Mouse (Mus musculus) midbrain, postnatal 0 days (tissue): Measurements from ENCODE around the gene Prph. TPM values are rescaled to one million over a fixed set of nuclear protein-coding genes. Genes with fewer than 3 reads are reported as not detected.
A peak's percentile ranks its signal among the peaks of the same experiment; 100 is the strongest.

Source experiments
- ATAC-seq: fragments of 200-750 bp; cut with Nextera tagmentation; 2 replicates; pipeline ENCODE4 v1.8.0; 2017; ENCODE audit warnings: moderate number of reproducible peaks, mild to moderate bottlenecking, moderate TSS enrichment, moderate library complexity; ENCODE audit not compliant: low FRiP score
- DNase-seq: peaks from one replicate; pipeline ENCODE4 v3.0.0-alpha.2; 2015; ENCODE audit warnings: low spot score
- H3K27ac ChIP-seq: fragments of 300-500 bp; sonication (generic); 2 replicates; pipeline ENCODE4 v1.5.1; 2014; ENCODE audit warnings: low read depth, mild to moderate bottlenecking, low read length, mixed read lengths
- H3K27me3 ChIP-seq: fragments of 300-500 bp; sonication (generic); 2 replicates; pipeline ENCODE4 v1.6.1; 2014; ENCODE audit warnings: low read length, control low read depth, mixed read lengths; ENCODE audit not compliant: insufficient read depth
- H3K36me3 ChIP-seq: fragments of 300-500 bp; sonication (generic); 2 replicates; pipeline ENCODE4 v1.6.1; 2014; ENCODE audit warnings: low read length, control low read depth, mixed read lengths; ENCODE audit not compliant: insufficient read depth
- H3K4me1 ChIP-seq: fragments of 300-500 bp; sonication (generic); 2 replicates; pipeline ENCODE4 v1.6.1; 2014; ENCODE audit warnings: mild to moderate bottlenecking, control low read depth, antibody characterized with exemption, low read length, mixed read lengths; ENCODE audit not compliant: insufficient read depth
- H3K4me2 ChIP-seq: fragments of 300-500 bp; sonication (generic); 2 replicates; pipeline ENCODE4 v1.6.1; 2014; ENCODE audit warnings: low read depth, mild to moderate bottlenecking, low read length, mixed read lengths; ENCODE audit not compliant: poor library complexity, severe bottlenecking
- H3K4me3 ChIP-seq: fragments of 300-500 bp; sonication (generic); 2 replicates; pipeline ENCODE4 v1.5.1; 2014; ENCODE audit warnings: low read depth, mild to moderate bottlenecking, low read length, moderate library complexity
- H3K9ac ChIP-seq: fragments of 300-500 bp; sonication (generic); replicated peaks from 2 replicates; pipeline ENCODE4 v1.6.1; 2014; ENCODE audit warnings: mild to moderate bottlenecking, low read length, moderate library complexity, mixed read lengths; ENCODE audit not compliant: poor library complexity, severe bottlenecking
- H3K9me3 ChIP-seq: fragments of 300-500 bp; sonication (generic); 2 replicates; pipeline ENCODE4 v1.6.1; 2016; ENCODE audit warnings: low read length, control low read depth
- CTCF ChIP-seq: IDR thresholded peaks from 2 replicates; pipeline ENCODE4 v1.5.1; 2016; ENCODE audit warnings: antibody characterized with exemption, mild to moderate bottlenecking
- WGBS: fragments of 180-500 bp; shearing (Covaris S2); extraction: QIAGEN DNeasy Blood & Tissue Kit; methylation state at CpG from one replicate; pipeline ENCODE4 v1.1.7; 2014; 5-methylcytosine and 5-hydroxymethylcytosine counted together
- polyA plus RNA-seq: library from polyadenylated mRNA; unstranded; fragments of >200 nt; fragmentation: Nextera tagmentation; extraction: Ambion mirVana; gene quantifications from 2 replicates; pipeline ENCODE4 v1.2.1, GENCODE M21; 2015
- total RNA-seq: library from RNA; depleted of rRNA; stranded (reverse); fragments of >200 nt; gene quantifications from 2 replicates; pipeline ENCODE4 v1.2.3, GENCODE M21; 2014

Prph gene
- total and polyA plus RNA-seq, 2 experiments from 2014 or later, result 9.1 to 11.2 TPM

DNA sequence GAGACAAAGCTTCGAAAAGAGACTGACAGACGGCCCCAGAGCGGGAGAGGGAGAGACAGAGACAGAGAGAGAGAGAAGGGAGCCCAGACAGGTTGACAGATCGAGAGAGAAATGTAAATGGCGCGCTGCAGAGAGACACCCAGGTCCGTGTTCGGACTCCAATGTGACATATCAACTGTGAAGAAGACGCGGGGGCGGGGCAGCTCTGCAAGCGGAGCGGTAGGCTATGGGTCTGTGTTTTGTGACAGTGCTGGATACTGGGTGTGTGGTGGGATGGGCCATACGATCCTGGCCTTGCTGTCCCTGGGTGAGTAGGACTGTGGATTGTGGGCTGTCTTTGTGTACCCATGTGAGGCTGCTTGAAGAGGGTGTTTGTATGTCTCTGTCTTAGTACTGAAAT lies 34.1 kb downstream of the Prph start:
- DNase-seq, result no peak
- no peak overlapping the region for H3K9ac ChIP-seq
- peaks cover 39% of the 10 kb centered on the region for H3K27me3 ChIP-seq
- WGBS, result 18% methylated on average over 14 of the region's 14 CpGs
- H3K27ac ChIP-seq, result no peak overlapping the region
- no peaks in the 10 kb centered on the region for H3K9me3 ChIP-seq
- H3K4me1 ChIP-seq, result no peaks in the 10 kb centered on the region
- H3K36me3 ChIP-seq, result no peaks in the 10 kb centered on the region
- peak overlapping the region; percentile 48; the same call in 1 of the 2 replicates for H3K4me2 ChIP-seq
- 0 out of 2 replicates have a peak overlapping the region, but pooled peaks have one; percentile 28 for H3K4me3 ChIP-seq
- no peak for ATAC-seq
- TF ChIP-seq CTCF, result no peak

DNA sequence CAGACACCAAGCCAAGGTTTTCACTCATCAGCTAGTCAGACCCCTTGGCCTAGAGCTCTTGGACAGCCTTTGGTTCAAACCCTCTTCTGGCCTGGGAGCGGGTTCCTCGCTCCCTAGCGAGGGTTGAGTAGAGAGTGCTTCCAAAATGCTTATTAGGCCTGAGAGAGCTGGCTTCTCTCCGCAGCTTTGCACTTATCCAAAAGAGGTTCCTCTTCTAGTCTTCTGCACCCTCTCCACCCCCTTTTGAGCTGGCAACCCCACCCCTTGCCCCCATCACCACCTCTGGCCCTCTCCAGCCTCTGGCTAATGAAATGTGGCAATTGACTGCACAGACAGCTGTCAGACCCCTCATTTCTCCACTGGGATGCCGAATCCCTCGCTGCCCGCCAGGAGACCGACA lies 37.9 kb downstream of the Prph start, which contains the start of gene Dnajc22:
Dnajc22 (plus strand) TSS at position 301 of the 400 bp plus-strand sequence.
- DNase-seq (no peak), ATAC-seq (no peak)
- Histone ChIP-seq H3K36me3 (no peaks in the 10 kb centered on the region), H3K27ac (no peak within 1 kb of the TSS), H3K9me3 (no peaks in the 10 kb centered on the region), H3K27me3 (peaks cover 37% of the 10 kb centered on the region), H3K4me1 (peaks cover 9% of the 10 kb centered on the region), H3K4me3 (peak within 1 kb of the TSS; percentile 46), H3K4me2 (peak within 1 kb of the TSS; percentile 92), H3K9ac (peak within 1 kb of the TSS; percentile 62)
- WGBS, result 37% methylated on average over 8 of the region's 8 CpGs
- TF ChIP-seq CTCF, result no peak

DNA sequence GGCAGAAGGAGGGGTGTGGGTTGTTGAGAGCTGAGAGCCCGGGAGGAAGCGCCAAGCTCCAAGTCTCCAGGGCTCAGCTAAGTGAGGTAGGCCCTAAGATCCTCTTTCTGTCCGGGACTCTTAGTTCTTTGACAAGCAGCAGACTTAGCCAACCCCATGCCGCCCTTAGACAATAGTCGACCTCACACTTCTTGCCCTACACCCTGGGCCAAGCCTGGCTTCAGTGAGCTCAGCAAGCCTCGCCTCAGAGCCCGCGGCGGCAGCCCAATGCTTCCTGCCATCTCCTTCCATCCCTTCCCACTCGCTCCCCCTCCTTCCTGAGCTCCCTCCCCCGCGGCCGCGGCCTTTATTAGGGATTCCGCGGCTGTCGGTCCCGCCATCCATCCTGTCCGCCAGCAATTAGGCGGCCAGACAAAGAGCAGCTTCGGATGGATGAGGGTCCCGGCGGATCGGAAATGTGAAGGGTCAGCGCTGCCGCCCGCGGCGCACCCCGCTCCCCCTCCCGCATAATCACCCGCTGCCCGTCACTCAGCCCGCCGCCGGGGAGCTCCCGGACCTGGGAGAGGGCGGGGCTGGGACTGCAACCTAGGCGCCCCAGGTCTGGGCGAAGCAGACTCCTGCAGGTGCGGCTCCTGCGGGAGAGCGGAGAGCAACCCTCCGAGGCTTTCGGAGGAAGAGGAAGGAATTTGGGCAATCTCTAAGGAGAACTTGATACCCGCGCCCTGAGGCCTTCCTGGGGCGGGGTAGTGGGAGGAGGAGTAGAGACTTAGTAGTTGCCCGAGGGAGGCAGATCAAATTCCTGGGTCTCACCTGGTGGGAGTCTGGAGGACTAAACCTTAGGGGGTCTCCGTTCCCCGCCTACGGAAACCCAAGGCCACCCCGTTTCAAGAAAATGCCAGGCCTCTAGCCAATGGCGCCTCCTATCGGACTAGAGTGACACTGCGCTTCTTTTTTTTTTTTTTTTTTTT lies 38.6 kb downstream of the Prph start:
- ATAC-seq (no peak; the same call in 1 of the 2 replicates), DNase-seq (peak; percentile 52)
- peaks cover 39% of the 10 kb centered on the region for H3K27me3 ChIP-seq
- 2% methylated on average over 56 of the region's 56 CpGs for WGBS
- no peak overlapping the region for H3K27ac ChIP-seq
- peak; percentile 66 for TF ChIP-seq CTCF
- H3K4me2 ChIP-seq, result peak overlapping the region; percentile 92
- H3K9ac ChIP-seq, result peak overlapping the region; percentile 62
- H3K36me3 ChIP-seq, result no peaks in the 10 kb centered on the region
- peak overlapping the region; percentile 46 for H3K4me3 ChIP-seq
- no peaks in the 10 kb centered on the region for H3K9me3 ChIP-seq
- peaks cover 14% of the 10 kb centered on the region for H3K4me1 ChIP-seq

DNA sequence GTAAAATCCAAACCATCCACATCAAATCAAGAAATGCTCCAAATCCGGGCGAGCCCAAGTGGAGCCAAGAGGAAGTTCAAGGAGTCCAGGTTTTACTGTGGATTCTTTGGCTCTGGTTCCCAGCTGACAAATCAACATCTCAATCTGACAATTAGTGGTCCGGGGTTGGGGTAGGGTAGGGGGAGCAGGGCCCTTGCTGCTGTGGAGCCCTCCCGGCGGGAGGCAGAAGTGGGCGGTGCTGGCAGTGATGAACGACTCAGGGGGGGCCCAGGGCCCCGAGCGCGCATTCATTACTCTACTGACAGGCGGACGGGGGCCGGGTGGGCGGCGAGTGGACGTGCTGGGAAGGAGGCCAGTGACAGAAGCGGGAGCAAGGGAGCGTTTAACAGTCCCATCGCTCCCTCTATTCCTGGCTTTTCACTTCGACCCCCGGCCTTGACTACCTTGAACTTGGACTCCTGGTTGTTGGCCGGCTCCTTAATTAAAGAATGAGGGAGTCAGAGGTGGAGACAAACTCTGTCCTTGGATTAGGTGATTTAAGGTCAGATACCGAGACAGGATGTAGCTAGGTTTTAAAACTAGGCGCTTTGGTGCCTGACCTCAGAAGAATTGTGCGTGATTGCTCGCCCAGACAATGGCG lies 39.8 kb downstream of the Prph start:
- Histone ChIP-seq H3K4me1 (peaks cover 14% of the 10 kb centered on the region), H3K36me3 (no peaks in the 10 kb centered on the region), H3K4me3 (no peak overlapping the region), H3K4me2 (peak overlapping the region; percentile 24; the same call in 1 of the 2 replicates), H3K27ac (no peak overlapping the region), H3K9me3 (no peaks in the 10 kb centered on the region), H3K9ac (no peak overlapping the region), H3K27me3 (peaks cover 36% of the 10 kb centered on the region)
- ATAC-seq (no peak), DNase-seq (peak; percentile 48)
- no peak for TF ChIP-seq CTCF
- WGBS, result 4% methylated on average over 27 of the region's 27 CpGs

DNA sequence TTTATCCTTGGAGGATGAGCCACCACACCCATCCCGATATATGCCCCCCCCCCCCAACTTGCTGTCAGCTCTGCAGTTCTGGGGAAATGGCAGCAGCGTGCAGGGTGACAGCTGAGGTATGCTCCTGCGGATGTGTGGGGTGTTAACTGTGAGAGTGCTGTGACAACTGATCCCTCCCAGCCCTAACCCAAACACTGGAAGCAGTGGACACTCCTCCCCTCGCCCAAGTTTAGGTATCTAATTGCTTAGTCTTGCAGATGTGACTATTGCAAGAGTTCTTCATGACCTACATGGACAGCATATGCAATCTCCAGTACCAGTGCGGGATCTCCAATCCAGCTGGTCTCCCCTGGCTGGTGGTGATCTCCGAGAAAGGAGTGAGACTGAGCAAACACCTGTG lies 40.4 kb downstream of the Prph start:
- H3K4me1 ChIP-seq, result peaks cover 14% of the 10 kb centered on the region
- no peak overlapping the region for H3K4me3 ChIP-seq
- TF ChIP-seq CTCF, result no peak
- H3K27me3 ChIP-seq, result peaks cover 33% of the 10 kb centered on the region
- DNase-seq (no peak), ATAC-seq (no peak)
- 27% methylated on average over 6 of the region's 6 CpGs for WGBS
- no peak overlapping the region for H3K9ac ChIP-seq
- no peak overlapping the region for H3K27ac ChIP-seq
- no peak overlapping the region for H3K4me2 ChIP-seq
- no peaks in the 10 kb centered on the region for H3K36me3 ChIP-seq
- no peaks in the 10 kb centered on the region for H3K9me3 ChIP-seq
